13 mouse cellular contexts compared by ENCODE assay signal in genomic region chr3:83136413-83136812, GRCm38 (mm10). TPM values are rescaled to one million over a fixed set of nuclear protein-coding genes. Genes with fewer than 3 reads are reported as not detected.
DNase-seq lines count a peak whose midpoint lies in the region; ATAC-seq and TF ChIP-seq lines count a peak whose summit lies in the region.
"Had no signal": no experiment of that assay in that cellular context is flagged by ENCODE, and none has a peak within 500 bp of the region (broad histone marks: within the 10 kb centered on the region; RNA-seq: fewer than 3 reads in every experiment).

No protein-coding gene starts in this region.

- no peak overlapping the region for H3K9ac ChIP-seq in hindbrain, embryonic 16.5 days (ENCODE audit: low read depth, low read length)
- H3K9ac ChIP-seq in hindbrain, embryonic 11.5 days (ENCODE audit: low read depth, low read length): no peak overlapping the region
- no peak overlapping the region for H3K9ac ChIP-seq in midbrain, embryonic 14.5 days (replicated peaks; ENCODE audit: low read length)
- H3K9ac ChIP-seq in midbrain, embryonic 15.5 days: no peak overlapping the region
- H3K9ac ChIP-seq in stomach, postnatal 0 days (ENCODE audit: low read length): no peak overlapping the region

- 35% methylated on average over 7 of the region's 7 CpGs for WGBS in hindbrain, embryonic 16.5 days
- WGBS in hindbrain, embryonic 11.5 days: 58% methylated on average over 7 of the region's 7 CpGs
- 63% methylated on average over 7 of the region's 7 CpGs for WGBS in midbrain, embryonic 14.5 days
- 49% methylated on average over 7 of the region's 7 CpGs for WGBS in midbrain, embryonic 15.5 days
- 52% methylated on average over 7 of the region's 7 CpGs for WGBS in stomach, postnatal 0 days

- no peaks in the 10 kb centered on the region for H3K9me3 ChIP-seq in hindbrain, embryonic 16.5 days (ENCODE audit: control insufficient read depth, low read length)
- H3K9me3 ChIP-seq in hindbrain, embryonic 11.5 days (ENCODE audit: control insufficient read depth, low read length): no peaks in the 10 kb centered on the region
- H3K9me3 ChIP-seq in midbrain, embryonic 14.5 days (ENCODE audit: control insufficient read depth, low read length): no peaks in the 10 kb centered on the region
- no peaks in the 10 kb centered on the region for H3K9me3 ChIP-seq in midbrain, embryonic 15.5 days
- no peaks in the 10 kb centered on the region for H3K9me3 ChIP-seq in stomach, postnatal 0 days (ENCODE audit: control insufficient read depth, low read length)
- H3K9me3 ChIP-seq: embryonic facial prominence, embryonic 10.5 days had no signal

- no peak for TF ChIP-seq EP300 in stomach, postnatal 0 days (optimal IDR thresholded peaks at IDR 0.05)

- no peak overlapping the region for H3K27ac ChIP-seq in hindbrain, embryonic 16.5 days (ENCODE audit: low read depth, low read length)
- H3K27ac ChIP-seq in hindbrain, embryonic 11.5 days (ENCODE audit: low read depth, low read length): no peak overlapping the region
- H3K27ac ChIP-seq in midbrain, embryonic 14.5 days (replicated peaks; ENCODE audit: low read depth, low read length): no peak overlapping the region
- no peak overlapping the region for H3K27ac ChIP-seq in midbrain, embryonic 15.5 days
- no peak overlapping the region for H3K27ac ChIP-seq in stomach, postnatal 0 days (replicated peaks)
- H3K27ac ChIP-seq: embryonic facial prominence, embryonic 10.5 days; layer of hippocampus, adult 2 months had no signal

- H3K27me3 ChIP-seq in hindbrain, embryonic 16.5 days (replicated peaks; ENCODE audit: control insufficient read depth, insufficient read depth, low read length): no peaks in the 10 kb centered on the region
- H3K27me3 ChIP-seq in hindbrain, embryonic 11.5 days (ENCODE audit: control insufficient read depth, insufficient read depth, low read length): no peaks in the 10 kb centered on the region
- H3K27me3 ChIP-seq in midbrain, embryonic 14.5 days (ENCODE audit: control insufficient read depth, insufficient read depth, low read length): no peaks in the 10 kb centered on the region
- no peaks in the 10 kb centered on the region for H3K27me3 ChIP-seq in midbrain, embryonic 15.5 days (replicated peaks)
- no peaks in the 10 kb centered on the region for H3K27me3 ChIP-seq in stomach, postnatal 0 days (ENCODE audit: control insufficient read depth, insufficient read depth, low read length)

- ATAC-seq in hindbrain, embryonic 16.5 days: no peak; the same call in 1 of the 2 replicates
- no peak for ATAC-seq in hindbrain, embryonic 11.5 days (ENCODE audit: low FRiP score)
- no peak for ATAC-seq in midbrain, embryonic 14.5 days (ENCODE audit: low FRiP score, low TSS enrichment)
- ATAC-seq in midbrain, embryonic 15.5 days (replicated peaks): no peak
- ATAC-seq in stomach, postnatal 0 days (ENCODE audit: low FRiP score, low TSS enrichment): no peak
- ATAC-seq: Patski had no signal

- TF ChIP-seq CTCF in stomach, postnatal 0 days (IDR thresholded peaks at IDR 0.05; ENCODE audit: low read depth): no peak

- no peak overlapping the region for H3K4me3 ChIP-seq in hindbrain, embryonic 16.5 days (ENCODE audit: low read length)
- H3K4me3 ChIP-seq in hindbrain, embryonic 11.5 days (ENCODE audit: low read depth, low read length): no peak overlapping the region
- no peak overlapping the region for H3K4me3 ChIP-seq in midbrain, embryonic 14.5 days (replicated peaks; ENCODE audit: low read depth, low read length)
- H3K4me3 ChIP-seq in midbrain, embryonic 15.5 days: no peak overlapping the region
- no peak overlapping the region for H3K4me3 ChIP-seq in stomach, postnatal 0 days (ENCODE audit: low read depth, low read length)
- H3K4me3 ChIP-seq: embryonic facial prominence, embryonic 10.5 days; layer of hippocampus, adult 2 months had no signal

- H3K4me1 ChIP-seq in hindbrain, embryonic 16.5 days (ENCODE audit: control insufficient read depth, insufficient read depth, low read depth, low read length): no peaks in the 10 kb centered on the region; the same call in 1 of the 2 replicates
- H3K4me1 ChIP-seq in hindbrain, embryonic 11.5 days (replicated peaks; ENCODE audit: control insufficient read depth, insufficient read depth, low read length): no peaks in the 10 kb centered on the region
- no peaks in the 10 kb centered on the region for H3K4me1 ChIP-seq in midbrain, embryonic 14.5 days (ENCODE audit: control insufficient read depth, insufficient read depth, low read length)
- H3K4me1 ChIP-seq in midbrain, embryonic 15.5 days: no peaks in the 10 kb centered on the region
- H3K4me1 ChIP-seq in stomach, postnatal 0 days (replicated peaks; ENCODE audit: control insufficient read depth, insufficient read depth): no peaks in the 10 kb centered on the region
- H3K4me1 ChIP-seq: embryonic facial prominence, embryonic 10.5 days had no signal

- no peaks in the 10 kb centered on the region for H3K36me3 ChIP-seq in hindbrain, embryonic 16.5 days (ENCODE audit: control insufficient read depth, insufficient read depth, low read length)
- no peaks in the 10 kb centered on the region for H3K36me3 ChIP-seq in hindbrain, embryonic 11.5 days (ENCODE audit: control insufficient read depth, insufficient read depth, low read length)
- H3K36me3 ChIP-seq in midbrain, embryonic 14.5 days (ENCODE audit: control insufficient read depth, insufficient read depth, low read length): no peaks in the 10 kb centered on the region
- no peaks in the 10 kb centered on the region for H3K36me3 ChIP-seq in midbrain, embryonic 15.5 days (replicated peaks)
- no peaks in the 10 kb centered on the region for H3K36me3 ChIP-seq in stomach, postnatal 0 days (ENCODE audit: control insufficient read depth, insufficient read depth, low read length)
- H3K36me3 ChIP-seq: embryonic facial prominence, embryonic 10.5 days had no signal

- H3K4me2 ChIP-seq in hindbrain, embryonic 16.5 days (ENCODE audit: low read length): peak overlapping the region; percentile 31
- H3K4me2 ChIP-seq in hindbrain, embryonic 11.5 days (replicated peaks; ENCODE audit: low read depth, low read length): no peak overlapping the region
- H3K4me2 ChIP-seq in midbrain, embryonic 14.5 days (ENCODE audit: low read length): no peak overlapping the region
- no peak overlapping the region for H3K4me2 ChIP-seq in midbrain, embryonic 15.5 days
- 0 out of 2 replicates have a peak overlapping the region, but pooled peaks have one; percentile 8 for H3K4me2 ChIP-seq in stomach, postnatal 0 days (replicated peaks; ENCODE audit: low read depth)

- no peak for DNase-seq in hindbrain, embryonic 11.5 days (ENCODE audit: low spot score)
- peak; percentile 14 for DNase-seq in midbrain, embryonic 14.5 days
- peak; percentile 29 for DNase-seq in gastrocnemius, postnatal 25 days
- DNase-seq in stomach, postnatal 0 days (ENCODE audit: low spot score): no peak
- no peak for DNase-seq in cerebellum, adult 11-12 months
- DNase-seq: cerebellum, postnatal 14 days; liver; thymus, postnatal 25 days had no signal

RNA-seq across cellular contexts. Expression of gene Dchs2, which starts 8.7 kb away (rescaled TPM):
- polyA plus RNA-seq in hindbrain, embryonic 16.5 days (2015; fragmentation: Nextera tagmentation; extraction: Ambion mirVana): 0.89 and 0.92 TPM in 2 replicates
- 1.2 and 1.6 TPM in 2 replicates for polyA plus RNA-seq in hindbrain, embryonic 11.5 days (2014; fragmentation: Nextera tagmentation; extraction: Ambion mirVana)
- polyA plus RNA-seq in midbrain, embryonic 14.5 days (2014; fragmentation: Nextera tagmentation; extraction: Ambion mirVana): 1.2 and 1.8 TPM in 2 replicates
- polyA plus RNA-seq in midbrain, embryonic 15.5 days (2015; fragmentation: Nextera tagmentation; extraction: Ambion mirVana): 0.83 and 0.92 TPM in 2 replicates
- total RNA-seq in gastrocnemius, postnatal 25 days (2021): 1 to 10 TPM in 1 of 2 experiments, under 1 TPM in 1; 0.67 to 1.8 TPM
- 0.35 and 0.53 TPM in 2 replicates for polyA plus RNA-seq in stomach, postnatal 0 days (2015; fragmentation: Nextera tagmentation; extraction: Ambion mirVana)

Comparison
In these comparisons a context has a peak if more than half of its experiments do, and no peak if none do; other contexts are left out.
1. H3K4me2 ChIP-seq: peak in hindbrain, embryonic 16.5 days (single experiment) and stomach, postnatal 0 days (single experiment); none in hindbrain, embryonic 11.5 days (single experiment), midbrain, embryonic 14.5 days (single experiment) and midbrain, embryonic 15.5 days (single experiment).
2. DNase-seq: peak in midbrain, embryonic 14.5 days (single experiment) and gastrocnemius, postnatal 25 days (single experiment); none in hindbrain, embryonic 11.5 days (single experiment), stomach, postnatal 0 days (single experiment) and cerebellum, adult 11-12 months (single experiment).